Mouse (Mus musculus) Patski (cell line): ENCODE measurements at regions not wholly inside any gene's neighbourhood (a gene's known extent, or its start where the extent isn't known, plus 50 kb on each side); places are given as distances from the start of the nearest gene placed in this dataset.
A peak's percentile ranks its signal among the peaks of the same experiment; 100 is the strongest.

Experiments
- ATAC-seq: fragments of 100-300 bp; one replicate; pipeline ENCODE4 v1.8.0; 2021
- CTCF ChIA-PET: fragments of 350-600 bp; sonication (Branson Sonifier 250); formaldehyde crosslinking; loops from one replicate; lab custom pipeline; 2022; ENCODE audit warnings: inconsistent platforms; lab: Charles Lee
- POLR2A ChIA-PET: fragments of 350-600 bp; sonication (Branson Sonifier 250); formaldehyde crosslinking; loops from one replicate; lab custom pipeline; 2022; ENCODE audit warnings: antibody characterized with exemption, inconsistent platforms; lab: Charles Lee
- DNase-seq: peaks from one replicate; pipeline ENCODE4 v3.0.0-alpha.2; 2011; ENCODE audit warnings: low read depth, low spot score
- H3K27me3 ChIP-seq: fragments of 371-371 bp; one replicate; pipeline ENCODE4 v1.5.1; 2021
- CTCF ChIP-seq: fragments of 100-300 bp; IDR thresholded peaks from one replicate; pipeline ENCODE4 v1.5.1; 2021
- in situ Hi-C: fragments of 300-500 bp; cut with MboI; formaldehyde crosslinking; loops from 3 replicates; pipeline ENCODE4 v1.11.1; 2018; ENCODE audit warnings: low pct_unique_long_range_greater_than_20kb, mixed read lengths

DNA sequence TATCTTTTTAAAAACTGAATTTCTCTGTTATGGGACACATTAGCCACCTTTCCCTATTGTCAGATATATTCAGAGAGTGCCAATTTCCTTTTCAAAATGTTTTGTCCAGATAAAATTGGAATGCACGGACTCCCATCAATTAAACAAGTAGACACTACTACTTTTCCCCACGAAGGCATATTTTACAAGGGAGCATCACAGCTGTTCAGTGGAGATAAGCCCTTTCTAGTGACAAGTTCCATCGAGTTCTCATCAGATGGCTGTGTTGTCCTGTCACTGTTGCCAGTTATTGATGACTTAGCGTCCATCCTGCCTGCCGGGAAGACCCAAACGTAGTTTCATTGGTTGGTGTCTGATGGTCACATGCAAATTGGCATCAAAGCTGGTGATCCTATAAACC is 461.2 kb upstream of the Got2 start:
- DNase-seq (no peak), ATAC-seq (no peak)
- H3K27me3 ChIP-seq, result no peaks in the 10 kb centered on the region
- ChIA-PET POLR2A (no interaction called here), CTCF (no interaction called here)
- TF ChIP-seq CTCF, result no peak
- in situ Hi-C loops, result no loop called here

DNA sequence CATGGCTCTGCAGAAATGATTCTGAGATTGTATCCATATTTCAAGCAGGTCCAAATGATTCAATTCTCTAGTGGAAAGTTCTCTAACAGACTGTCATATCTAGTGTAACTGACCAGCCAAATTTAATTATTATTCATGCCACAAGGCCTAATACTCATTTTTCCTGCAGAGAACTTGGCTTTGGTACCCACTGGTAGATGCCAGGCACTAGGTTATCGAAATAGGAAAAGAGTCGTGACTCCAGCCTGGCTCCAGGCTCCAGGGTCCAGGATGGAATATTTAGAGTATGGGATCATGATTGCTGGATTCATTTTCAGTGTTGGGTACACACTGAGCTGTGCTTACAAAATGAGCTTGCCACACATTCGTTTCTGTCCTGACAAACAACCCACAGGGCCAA is 452.4 kb upstream of the Got2 start:
- no peaks in the 10 kb centered on the region for H3K27me3 ChIP-seq
- in situ Hi-C loops, result no loop called here
- ChIA-PET CTCF (no interaction called here), POLR2A (no interaction called here)
- no peak for TF ChIP-seq CTCF
- DNase-seq, result no peak
- no peak for ATAC-seq

DNA sequence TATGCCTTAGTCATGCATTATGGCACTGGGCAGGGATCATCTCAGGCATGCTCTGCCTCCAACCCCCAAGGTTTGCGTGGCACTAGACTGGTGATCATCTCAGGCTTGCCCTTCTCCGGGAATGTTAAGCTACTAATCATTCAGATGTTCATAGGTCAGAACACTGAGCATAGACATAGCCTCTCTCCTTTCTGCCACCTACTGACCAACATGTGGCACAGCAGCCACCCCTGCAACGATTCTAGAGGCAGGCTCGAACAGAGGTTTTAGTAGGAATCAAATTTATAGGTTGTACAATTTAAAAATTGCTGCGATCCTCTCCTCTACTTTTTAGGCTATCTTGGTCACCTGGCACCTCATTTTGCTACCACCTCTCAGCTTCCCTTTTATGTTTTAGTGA is 430.0 kb upstream of the Got2 start:
- DNase-seq (no peak), ATAC-seq (no peak)
- ChIA-PET CTCF (no interaction called here), POLR2A (no interaction called here)
- H3K27me3 ChIP-seq, result no peaks in the 10 kb centered on the region
- peak; percentile 10 for TF ChIP-seq CTCF
- in situ Hi-C loops, result no loop called here

DNA sequence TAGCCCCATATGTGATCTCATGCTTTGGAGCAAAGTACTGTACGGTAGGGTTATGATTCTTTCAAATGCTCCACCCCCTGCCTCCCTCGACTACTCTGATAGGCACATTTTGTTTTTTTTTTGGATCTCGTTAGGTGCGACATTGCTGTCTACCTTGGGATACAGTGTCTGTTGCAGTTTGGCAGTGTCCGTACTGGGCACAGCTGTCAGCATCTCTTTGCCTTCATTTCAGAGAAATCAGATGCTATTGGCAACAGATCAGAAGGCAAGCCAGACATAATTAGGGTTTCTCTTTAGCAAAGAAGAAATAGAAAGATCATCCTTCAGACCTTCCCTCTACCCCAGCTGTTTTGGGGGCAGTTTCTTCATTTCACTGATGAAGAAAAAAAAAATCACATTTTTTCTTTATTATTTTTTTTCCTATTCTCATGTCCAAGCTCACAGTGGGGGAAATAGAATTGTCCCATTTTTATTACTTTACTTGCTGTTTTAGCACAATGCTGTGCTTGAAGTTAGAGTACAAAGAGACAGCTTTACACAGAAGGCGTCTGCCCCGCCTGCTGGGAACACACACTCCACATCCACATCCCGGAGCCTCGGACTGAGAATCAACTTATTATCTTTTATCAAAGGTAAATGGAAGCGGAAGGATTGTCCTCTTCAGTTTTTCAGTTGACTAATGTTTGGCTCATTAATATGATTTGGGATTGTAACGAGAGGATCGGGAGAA is 420.8 kb upstream of the Got2 start:
- no peaks in the 10 kb centered on the region for H3K27me3 ChIP-seq
- no peak for ATAC-seq
- CTCF ChIA-PET, result no interaction called here
- POLR2A ChIA-PET, result no interaction called here
- no peak for DNase-seq
- in situ Hi-C loops, result no loop called here
- no peak for TF ChIP-seq CTCF

DNA sequence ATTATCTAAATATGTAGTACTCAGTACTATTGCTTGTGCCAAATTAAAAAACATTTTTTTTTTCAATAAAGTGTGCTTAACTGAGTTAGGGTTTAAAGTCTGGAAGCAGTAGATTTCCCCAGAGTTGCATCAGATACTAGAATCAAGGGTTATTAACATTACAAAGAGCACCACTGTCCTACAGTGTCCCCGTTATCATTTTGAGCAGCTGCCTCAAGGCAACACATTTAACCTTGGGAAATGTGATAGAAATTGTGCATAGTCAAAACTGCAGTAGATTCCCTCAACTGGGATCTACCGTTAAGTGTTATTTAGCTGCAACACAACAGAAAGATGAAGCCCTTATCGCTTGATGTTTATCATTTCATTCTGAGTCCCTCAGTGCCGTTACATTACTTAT is 408.3 kb upstream of the Got2 start:
- H3K27me3 ChIP-seq, result peaks cover 2% of the 10 kb centered on the region
- ChIA-PET CTCF (interaction anchor here (1.3 kb wide), 1 partner anchor 10 kb away, joined by 3 read pairs; no protein-coding TSS in a partner anchor), POLR2A (no interaction called here)
- TF ChIP-seq CTCF, result no peak
- DNase-seq (no peak), ATAC-seq (no peak)
- in situ Hi-C loops, result no loop called here

DNA sequence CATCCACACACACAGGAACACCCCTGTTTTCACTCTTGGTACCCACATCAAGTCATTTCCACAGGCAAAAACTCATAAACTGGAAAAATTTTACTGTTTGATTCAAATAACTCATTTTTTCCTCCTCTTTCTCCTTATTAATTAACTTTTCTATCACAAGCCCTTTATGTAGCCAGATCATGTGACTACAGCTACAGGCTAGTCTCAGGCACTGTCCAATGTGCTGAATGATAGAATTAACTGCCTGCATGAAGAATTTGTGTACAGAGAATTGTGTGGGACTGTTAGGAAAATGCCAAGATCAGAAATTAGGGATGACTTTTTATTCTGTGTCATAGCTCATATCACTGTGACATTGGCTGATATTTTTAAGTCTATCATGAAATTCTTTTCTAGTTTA is 402.4 kb upstream of the Got2 start:
- H3K27me3 ChIP-seq, result no peaks in the 10 kb centered on the region
- ChIA-PET POLR2A (no interaction called here), CTCF (no interaction called here)
- ATAC-seq, result no peak
- DNase-seq, result no peak
- TF ChIP-seq CTCF, result no peak
- in situ Hi-C loops, result no loop called here

DNA sequence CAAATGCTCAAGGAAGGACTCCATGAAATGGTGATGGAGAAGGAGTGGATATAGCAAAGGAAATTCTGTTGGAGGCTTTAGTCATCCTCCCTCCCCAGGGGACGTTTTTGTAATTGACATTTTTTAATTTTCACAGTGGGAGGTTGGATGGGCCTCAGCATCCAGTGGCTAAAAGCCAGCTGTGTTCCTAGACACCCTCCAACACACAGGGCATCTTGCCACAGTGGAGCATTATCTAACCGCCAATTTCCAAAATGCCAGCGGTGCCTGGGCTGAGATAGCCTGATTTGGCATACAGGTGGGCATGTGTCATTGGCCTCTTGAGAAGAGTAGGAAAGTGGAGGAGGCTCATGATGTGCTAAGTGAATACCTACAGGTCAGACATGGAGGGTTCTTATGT is 401.2 kb upstream of the Got2 start:
- POLR2A ChIA-PET, result no interaction called here
- CTCF ChIA-PET, result no interaction called here
- DNase-seq, result no peak
- in situ Hi-C loops, result no loop called here
- no peaks in the 10 kb centered on the region for H3K27me3 ChIP-seq
- no peak for ATAC-seq
- no peak for TF ChIP-seq CTCF

DNA sequence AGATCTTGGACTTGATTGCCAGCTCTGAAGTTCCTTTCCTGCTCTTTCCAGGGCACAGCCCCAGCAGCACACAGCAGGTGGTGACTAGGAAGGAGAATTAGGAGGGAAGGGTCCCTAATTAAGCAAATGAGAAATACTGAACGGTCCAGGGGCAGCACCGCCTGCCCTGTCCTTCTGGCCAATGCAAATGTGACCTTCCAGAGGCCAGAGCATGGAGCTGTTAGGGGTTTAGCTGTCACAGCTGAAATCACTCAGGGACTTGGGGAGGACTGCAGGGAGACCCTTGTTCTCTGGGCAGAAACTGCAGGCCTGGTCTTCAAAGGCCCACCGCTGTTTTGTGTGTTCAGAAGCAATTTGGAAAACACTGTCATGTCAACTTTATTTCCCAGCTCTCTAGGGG is 400.2 kb upstream of the Got2 start:
- no peak for TF ChIP-seq CTCF
- ChIA-PET POLR2A (no interaction called here), CTCF (no interaction called here)
- DNase-seq (no peak), ATAC-seq (no peak)
- in situ Hi-C loops, result no loop called here
- no peaks in the 10 kb centered on the region for H3K27me3 ChIP-seq

DNA sequence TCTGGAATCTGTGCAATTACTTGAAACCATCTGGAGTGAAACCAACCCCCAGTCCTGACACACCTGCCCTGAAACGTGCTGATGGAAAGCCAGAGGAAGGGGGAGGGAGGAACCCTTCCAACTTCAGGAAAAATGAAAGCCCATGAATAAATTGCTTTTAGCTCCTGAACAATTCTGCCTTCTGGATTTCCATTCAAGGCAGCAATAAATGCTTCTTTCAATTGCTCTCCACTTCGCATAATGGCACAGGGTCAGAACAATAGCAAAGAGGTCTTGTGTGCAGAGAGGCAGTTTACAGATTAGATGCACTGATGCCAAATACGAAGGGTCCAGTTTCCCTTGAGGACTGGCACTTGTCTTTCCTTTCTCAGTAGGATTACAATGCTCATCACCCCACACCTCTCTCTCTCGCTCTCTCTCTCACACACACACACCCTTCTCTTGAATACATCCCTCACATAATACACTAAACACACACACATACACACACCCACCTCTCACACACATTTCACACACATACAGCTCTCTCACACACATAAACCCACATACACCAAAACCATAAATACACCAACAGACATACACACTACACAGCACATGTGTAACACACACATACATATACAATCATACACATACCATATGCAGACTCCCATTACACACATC is 389.3 kb upstream of the Got2 start:
- H3K27me3 ChIP-seq, result no peaks in the 10 kb centered on the region
- no peak for TF ChIP-seq CTCF
- in situ Hi-C loops, result no loop called here
- ChIA-PET POLR2A (no interaction called here), CTCF (no interaction called here)
- DNase-seq, result no peak
- ATAC-seq, result no peak

DNA sequence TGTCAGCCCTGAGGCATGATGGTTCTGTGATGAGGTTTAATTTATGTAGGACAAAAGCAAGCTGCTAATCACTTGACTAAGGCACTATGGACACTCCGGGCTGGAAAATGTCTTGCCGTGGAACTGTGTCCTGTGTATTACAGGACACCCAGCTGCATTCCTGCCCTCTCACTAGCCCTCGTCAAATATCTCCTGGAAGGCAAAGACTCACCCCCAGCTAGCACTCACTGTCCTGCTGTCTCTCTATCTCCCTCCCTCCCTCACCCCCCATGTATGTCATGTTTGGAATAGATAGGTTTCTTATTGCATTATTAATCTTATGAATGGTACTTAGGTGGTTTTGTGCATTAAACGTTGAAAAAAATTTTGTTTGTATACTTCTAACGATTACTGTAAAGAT is 388.7 kb upstream of the Got2 start:
- CTCF ChIA-PET, result no interaction called here
- H3K27me3 ChIP-seq, result no peaks in the 10 kb centered on the region
- in situ Hi-C loops, result no loop called here
- DNase-seq, result no peak
- POLR2A ChIA-PET, result no interaction called here
- TF ChIP-seq CTCF, result no peak
- no peak for ATAC-seq

DNA sequence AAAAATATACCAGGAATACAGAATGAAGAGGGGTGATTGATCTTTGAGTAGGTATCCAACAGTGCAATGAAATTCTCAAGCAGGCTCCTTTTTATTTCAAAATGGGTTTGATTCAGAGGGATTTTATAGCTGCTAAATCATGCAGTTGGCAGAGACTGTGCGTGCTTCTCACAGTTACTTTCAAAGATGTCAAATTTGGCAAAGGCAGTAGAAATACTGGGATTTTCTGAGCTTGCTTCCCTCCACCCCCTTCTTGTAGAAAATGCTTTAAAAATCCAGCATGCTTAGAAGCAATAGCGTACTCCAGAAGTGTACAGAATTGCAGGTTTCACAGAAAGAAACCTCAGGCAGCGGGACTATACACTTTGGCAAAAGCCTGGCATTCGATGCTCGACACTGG is 367.9 kb upstream of the Got2 start:
- H3K27me3 ChIP-seq, result peaks cover 5% of the 10 kb centered on the region
- ATAC-seq (no peak), DNase-seq (no peak)
- TF ChIP-seq CTCF, result no peak
- POLR2A ChIA-PET, result no interaction called here
- CTCF ChIA-PET, result no interaction called here
- in situ Hi-C loops, result no loop called here

DNA sequence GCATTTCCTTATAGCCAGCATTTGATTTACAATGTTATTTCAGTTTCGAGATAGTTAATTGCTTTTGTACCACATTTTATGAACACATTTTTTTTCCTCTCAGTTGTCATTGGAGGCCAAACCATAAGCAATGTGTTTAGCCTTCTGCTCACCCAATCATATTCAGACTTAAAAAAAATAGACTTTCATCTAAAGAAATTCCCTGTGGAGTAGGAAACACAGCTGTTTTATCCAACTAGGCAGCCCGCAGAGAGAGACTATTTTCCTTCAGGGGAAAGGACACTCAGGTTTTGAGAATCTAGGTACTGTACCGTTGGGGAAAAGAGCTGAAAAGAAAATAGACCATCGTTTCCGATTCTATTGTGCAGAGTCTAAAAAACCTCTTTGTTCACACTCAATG is 367.5 kb upstream of the Got2 start:
- CTCF ChIA-PET, result no interaction called here
- POLR2A ChIA-PET, result no interaction called here
- DNase-seq, result no peak
- H3K27me3 ChIP-seq, result peaks cover 5% of the 10 kb centered on the region
- TF ChIP-seq CTCF, result no peak
- in situ Hi-C loops, result no loop called here
- ATAC-seq, result no peak
